Mouse (Mus musculus) intestine, embryonic 14.5 days (tissue): ENCODE results near the gene Rnf130. TPM values are rescaled to one million over a fixed set of nuclear protein-coding genes. Genes with fewer than 3 reads are reported as not detected.

Source experiments
- ATAC-seq: fragments of 200-750 bp; cut with Nextera tagmentation; replicated peaks from 2 replicates; pipeline ENCODE4 v1.8.0; 2017; ENCODE audit warnings: low read depth, moderate number of reproducible peaks, moderate TSS enrichment, moderate library complexity; ENCODE audit not compliant: low FRiP score, low TSS enrichment
- DNase-seq: peaks from one replicate; pipeline ENCODE4 v3.0.0-alpha.2; 2018; ENCODE audit warnings: low spot score
- H3K27ac ChIP-seq: fragments of 300-500 bp; sonication (generic); 2 replicates; pipeline ENCODE4 v1.5.1; 2014; ENCODE audit warnings: low read depth, mild to moderate bottlenecking, control low read depth
- H3K27me3 ChIP-seq: fragments of 300-500 bp; sonication (generic); replicated peaks from 2 replicates; pipeline ENCODE4 v1.6.1; 2014; ENCODE audit warnings: low read length, control low read depth; ENCODE audit not compliant: control insufficient read depth, insufficient read depth
- H3K36me3 ChIP-seq: fragments of 300-500 bp; sonication (generic); 2 replicates; pipeline ENCODE4 v1.6.1; 2014; ENCODE audit warnings: low read length, control low read depth; ENCODE audit not compliant: control insufficient read depth, insufficient read depth
- H3K4me1 ChIP-seq: fragments of 300-500 bp; sonication (generic); replicated peaks from 2 replicates; pipeline ENCODE4 v1.6.1; 2014; ENCODE audit warnings: low read length, control low read depth, mixed read lengths; ENCODE audit not compliant: control insufficient read depth, insufficient read depth
- H3K4me2 ChIP-seq: fragments of 300-500 bp; sonication (generic); 2 replicates; pipeline ENCODE4 v1.6.1; 2014; ENCODE audit warnings: low read length
- H3K4me3 ChIP-seq: fragments of 300-500 bp; sonication (generic); 2 replicates; pipeline ENCODE4 v1.5.1; 2014; ENCODE audit warnings: low read depth, low read length, control low read depth, mixed read lengths
- H3K9ac ChIP-seq: fragments of 300-500 bp; sonication (generic); 2 replicates; pipeline ENCODE4 v1.6.1; 2014; ENCODE audit warnings: mild to moderate bottlenecking, low read length
- H3K9me3 ChIP-seq: fragments of 300-500 bp; sonication (generic); 2 replicates; pipeline ENCODE4 v1.6.1; 2016; ENCODE audit warnings: low read length, control low read depth; ENCODE audit not compliant: control insufficient read depth
- WGBS: fragments of 180-500 bp; shearing (Covaris S2); extraction: QIAGEN DNeasy Blood & Tissue Kit; methylation state at CpG from one replicate; pipeline ENCODE4 v1.1.7; 2014; 5-methylcytosine and 5-hydroxymethylcytosine counted together
- polyA plus RNA-seq: library from polyadenylated mRNA; unstranded; fragments of >200 nt; fragmentation: Nextera tagmentation; extraction: Ambion mirVana; gene quantifications from 2 replicates; pipeline ENCODE4 v1.2.1, GENCODE M21; 2014

Gene Rnf130
- polyA plus RNA-seq: 44.5 and 50.0 TPM in 2 replicates

DNA sequence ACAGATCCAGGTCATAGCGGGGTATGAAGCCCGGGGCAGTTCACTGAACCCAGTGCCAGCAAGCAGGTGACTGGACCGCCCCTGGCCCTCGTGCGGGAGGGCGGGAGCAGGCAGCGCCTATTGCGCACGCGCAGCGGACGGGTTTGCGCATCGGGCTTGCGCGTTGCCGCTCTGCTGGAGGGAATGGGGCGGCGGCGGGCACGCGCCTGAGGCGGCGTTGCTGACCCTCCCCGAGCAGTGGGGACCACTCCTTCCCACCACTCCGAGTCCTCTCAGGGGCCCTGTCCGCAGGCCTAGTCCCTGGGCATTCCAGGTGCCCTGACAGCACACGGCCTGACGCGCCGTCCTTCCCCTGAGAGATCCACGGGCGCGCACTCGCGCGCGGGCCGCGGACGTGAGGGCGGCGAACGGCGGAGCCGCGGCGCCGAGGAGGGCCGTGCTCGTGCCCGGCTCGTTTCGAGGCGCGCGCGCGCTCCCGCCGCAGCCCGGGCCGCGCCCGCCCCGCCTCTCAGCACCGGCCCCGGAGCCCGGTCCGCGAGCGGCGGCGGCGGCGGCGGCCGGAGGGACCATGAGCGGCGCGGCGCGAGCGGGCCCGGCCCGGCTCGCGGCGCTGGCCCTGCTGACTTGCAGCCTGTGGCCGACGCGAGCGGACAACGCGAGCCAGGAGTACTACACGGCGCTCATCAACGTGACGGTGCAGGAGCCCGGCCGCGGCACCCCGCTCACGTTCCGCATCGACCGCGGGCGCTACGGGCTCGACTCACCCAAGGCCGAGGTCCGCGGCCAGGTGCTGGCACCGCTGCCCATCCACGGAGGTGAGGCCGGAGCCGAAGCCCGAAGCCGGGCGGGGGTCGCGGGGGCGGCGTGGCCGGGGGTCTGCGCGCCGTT, at the start of gene Rnf130:
Gene Rnf130 (plus strand): TSS at position 514 of the 888 bp plus-strand sequence.
- Histone ChIP-seq H3K4me3 (peak within 1 kb of the TSS; percentile 92), H3K4me1 (peaks cover 4% of the 10 kb centered on the region; the same call in 1 of the 2 replicates), H3K9me3 (no peaks in the 10 kb centered on the region), H3K27ac (peak within 1 kb of the TSS; percentile 87), H3K9ac (peak within 1 kb of the TSS; percentile 90), H3K27me3 (0 out of 2 replicates have a peak, but pooled peaks cover 4% of the 10 kb centered on the region), H3K36me3 (no peaks in the 10 kb centered on the region), H3K4me2 (peak within 1 kb of the TSS; percentile 60)
- under 1% methylated on average over 120 of the region's 129 CpGs for WGBS
- DNase-seq (peak; percentile 98), ATAC-seq (peak; percentile 91)

DNA sequence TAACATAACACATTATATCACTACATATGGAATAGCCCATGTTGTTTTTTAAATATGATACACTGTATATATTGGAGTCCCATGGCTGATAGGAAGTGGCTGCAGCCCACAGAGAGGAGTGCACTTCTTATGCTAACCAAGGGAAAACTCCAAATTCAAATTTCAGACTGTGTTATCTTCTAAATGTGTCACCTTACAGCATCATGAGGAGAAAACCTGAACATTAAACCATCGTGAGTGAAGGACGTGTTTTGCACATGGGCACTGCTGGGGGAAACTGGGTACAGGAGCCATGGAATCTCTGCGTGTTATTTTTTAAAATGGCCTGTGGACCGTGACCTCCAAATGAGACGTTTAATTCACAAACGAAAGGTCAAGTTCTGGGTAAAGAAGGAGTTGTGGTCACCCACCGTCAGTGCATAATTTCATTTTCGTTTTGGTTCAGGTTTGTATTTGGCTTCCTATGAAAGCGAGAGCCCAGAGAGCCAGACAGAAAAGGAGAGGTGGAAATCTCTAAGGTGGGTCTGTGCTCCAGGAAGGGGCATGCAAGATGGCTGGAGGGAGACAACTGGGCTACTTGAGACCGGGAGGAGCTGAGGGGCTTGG, 47.1 kb upstream of the Rnf130 start:
- no peak overlapping the region for H3K9ac ChIP-seq
- H3K36me3 ChIP-seq: no peaks in the 10 kb centered on the region
- DNase-seq (no peak), ATAC-seq (no peak)
- no peak overlapping the region for H3K4me3 ChIP-seq
- no peak overlapping the region for H3K27ac ChIP-seq
- WGBS: 85% methylated on average over 10 of the region's 10 CpGs
- no peak overlapping the region for H3K4me2 ChIP-seq
- no peaks in the 10 kb centered on the region for H3K9me3 ChIP-seq
- H3K27me3 ChIP-seq: no peaks in the 10 kb centered on the region
- no peaks in the 10 kb centered on the region for H3K4me1 ChIP-seq

DNA sequence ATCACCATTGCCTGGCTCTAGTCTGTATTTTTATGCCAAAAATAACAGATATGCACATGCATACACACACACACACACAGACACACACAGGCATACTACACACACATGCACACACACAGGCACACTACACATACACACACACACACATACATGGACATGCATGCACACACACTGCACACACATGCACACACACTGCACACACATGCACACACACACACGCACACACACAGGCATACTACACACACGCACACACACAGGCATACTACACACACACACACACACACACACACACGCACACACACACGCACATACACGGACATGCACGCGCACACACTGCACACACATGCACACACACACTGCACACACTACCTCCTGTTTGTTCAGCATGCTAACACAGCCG, 46.2 kb upstream of the Rnf130 start:
- Histone ChIP-seq H3K27ac (no peak overlapping the region), H3K27me3 (no peaks in the 10 kb centered on the region), H3K9me3 (no peaks in the 10 kb centered on the region), H3K4me2 (no peak overlapping the region), H3K4me1 (no peaks in the 10 kb centered on the region), H3K4me3 (no peak overlapping the region), H3K36me3 (no peaks in the 10 kb centered on the region), H3K9ac (no peak overlapping the region)
- no peak for ATAC-seq
- DNase-seq: no peak
- 93% methylated on average over 8 of the region's 8 CpGs for WGBS

DNA sequence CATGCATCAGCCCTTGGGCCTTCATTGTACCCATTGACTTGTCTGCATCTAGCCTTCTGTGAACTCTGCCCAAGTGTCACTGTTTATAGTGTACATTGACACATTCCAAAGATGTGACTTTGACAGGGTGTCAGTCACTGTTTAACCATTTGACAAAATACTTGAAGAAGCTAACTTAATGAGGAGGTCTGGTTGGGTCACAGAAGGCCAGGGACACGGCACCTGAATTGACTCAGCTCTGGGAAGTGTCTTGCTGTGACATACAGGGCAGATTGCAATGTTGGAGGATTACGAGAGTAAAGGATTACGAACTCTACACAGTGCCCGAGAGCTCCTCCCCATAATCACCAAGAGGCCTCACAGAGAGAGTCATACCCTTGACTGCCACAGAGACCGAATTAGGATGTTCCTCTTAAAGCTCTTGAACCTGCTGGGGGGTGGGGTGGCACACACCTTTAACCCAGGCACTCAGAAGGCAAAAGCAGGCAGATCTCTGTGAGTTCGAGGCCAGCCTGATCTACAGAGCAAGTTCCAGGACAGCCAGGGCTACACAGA, 44.4 kb upstream of the Rnf130 start:
- Histone ChIP-seq H3K9ac (no peak overlapping the region), H3K27ac (no peak overlapping the region), H3K36me3 (no peaks in the 10 kb centered on the region), H3K9me3 (no peaks in the 10 kb centered on the region), H3K4me3 (no peak overlapping the region), H3K4me1 (no peaks in the 10 kb centered on the region), H3K4me2 (no peak overlapping the region), H3K27me3 (no peaks in the 10 kb centered on the region)
- ATAC-seq (no peak), DNase-seq (no peak)
- 73% methylated on average over 6 of the region's 6 CpGs for WGBS

DNA sequence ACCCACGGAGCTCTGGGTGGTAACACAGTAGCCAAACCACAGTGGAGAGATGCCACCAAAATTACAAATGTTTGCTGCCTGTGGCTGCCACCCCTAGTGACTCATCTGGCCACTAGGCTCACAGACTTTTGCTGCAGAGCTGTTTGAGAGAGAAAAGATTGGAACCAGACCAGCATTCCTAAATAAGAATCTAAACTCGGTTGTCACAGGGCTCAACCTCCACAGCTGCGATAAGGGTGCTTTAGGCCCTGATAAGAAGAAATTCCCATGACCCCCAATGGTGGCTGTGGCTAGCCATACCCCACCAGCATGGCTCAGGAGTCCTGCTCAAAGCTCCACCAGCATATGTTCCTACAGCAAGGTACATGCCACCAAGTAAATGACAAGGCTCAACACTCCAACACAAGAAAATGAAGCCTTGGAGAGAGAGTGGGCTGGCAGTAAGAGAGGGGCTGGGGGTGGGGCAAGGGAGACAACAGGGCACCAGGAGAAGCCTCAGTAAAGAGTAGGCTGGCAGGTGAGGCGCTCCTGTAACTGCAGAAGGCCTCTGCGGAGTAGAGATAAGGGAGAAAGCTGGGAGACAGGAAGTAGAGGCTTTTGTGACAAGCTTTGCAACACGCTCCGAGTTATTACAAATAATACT, 43.7 kb upstream of the Rnf130 start:
- DNase-seq (no peak), ATAC-seq (no peak)
- Histone ChIP-seq H3K27me3 (no peaks in the 10 kb centered on the region), H3K4me1 (no peaks in the 10 kb centered on the region), H3K9me3 (no peaks in the 10 kb centered on the region), H3K4me3 (no peak overlapping the region), H3K4me2 (no peak overlapping the region), H3K27ac (no peak overlapping the region), H3K9ac (no peak overlapping the region), H3K36me3 (no peaks in the 10 kb centered on the region)
- WGBS: 55% methylated on average over 7 of the region's 7 CpGs

DNA sequence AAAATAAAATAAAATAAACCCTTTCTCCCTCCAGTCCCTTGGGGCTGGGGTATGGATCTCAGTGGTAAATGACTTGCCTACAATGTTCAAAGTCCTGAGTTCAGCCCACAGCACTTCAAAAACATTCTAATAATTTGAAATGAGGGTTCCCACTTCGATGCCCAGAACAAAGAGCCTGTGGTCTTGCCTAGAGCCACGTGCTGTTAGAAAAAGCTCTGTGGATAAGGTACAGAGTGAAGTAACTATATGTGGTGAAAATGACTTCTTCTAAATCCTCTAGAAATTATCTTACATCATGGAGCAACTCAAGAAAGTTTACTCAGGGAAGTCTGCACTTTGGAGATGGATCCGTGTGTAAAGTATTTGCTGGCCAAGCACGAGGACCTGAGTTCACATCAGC, 43.1 kb upstream of the Rnf130 start:
- DNase-seq: no peak
- Histone ChIP-seq H3K4me3 (no peak overlapping the region), H3K27ac (no peak overlapping the region), H3K36me3 (no peaks in the 10 kb centered on the region), H3K9ac (no peak overlapping the region), H3K27me3 (no peaks in the 10 kb centered on the region), H3K4me1 (no peaks in the 10 kb centered on the region), H3K9me3 (no peaks in the 10 kb centered on the region), H3K4me2 (no peak overlapping the region)
- ATAC-seq: no peak
- 86% methylated on average over 4 of the region's 4 CpGs for WGBS

DNA sequence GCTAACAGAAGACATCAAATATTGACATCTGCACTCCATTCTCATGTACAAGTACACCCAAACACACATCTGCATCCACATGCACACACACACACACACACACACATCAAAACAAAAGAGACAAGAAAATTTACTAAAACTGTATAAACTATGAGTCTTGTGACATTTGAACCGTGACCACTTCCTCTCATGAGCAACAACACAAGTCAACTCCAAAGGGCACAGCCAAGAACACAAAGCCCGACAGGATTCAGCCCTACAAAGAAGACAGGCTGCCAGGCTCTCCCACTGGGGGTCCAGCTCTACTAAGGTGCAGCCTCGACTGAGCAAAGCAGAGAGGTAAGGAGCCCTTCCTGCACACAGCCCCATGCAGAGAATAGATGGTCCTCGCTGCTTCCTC, 42.3 kb upstream of the Rnf130 start:
- Histone ChIP-seq H3K9me3 (no peaks in the 10 kb centered on the region), H3K27me3 (no peaks in the 10 kb centered on the region), H3K27ac (no peak overlapping the region), H3K4me3 (no peak overlapping the region), H3K36me3 (no peaks in the 10 kb centered on the region), H3K4me1 (no peaks in the 10 kb centered on the region), H3K9ac (no peak overlapping the region), H3K4me2 (no peak overlapping the region)
- WGBS: 49% methylated on average over 4 of the region's 4 CpGs
- ATAC-seq (no peak), DNase-seq (no peak)

DNA sequence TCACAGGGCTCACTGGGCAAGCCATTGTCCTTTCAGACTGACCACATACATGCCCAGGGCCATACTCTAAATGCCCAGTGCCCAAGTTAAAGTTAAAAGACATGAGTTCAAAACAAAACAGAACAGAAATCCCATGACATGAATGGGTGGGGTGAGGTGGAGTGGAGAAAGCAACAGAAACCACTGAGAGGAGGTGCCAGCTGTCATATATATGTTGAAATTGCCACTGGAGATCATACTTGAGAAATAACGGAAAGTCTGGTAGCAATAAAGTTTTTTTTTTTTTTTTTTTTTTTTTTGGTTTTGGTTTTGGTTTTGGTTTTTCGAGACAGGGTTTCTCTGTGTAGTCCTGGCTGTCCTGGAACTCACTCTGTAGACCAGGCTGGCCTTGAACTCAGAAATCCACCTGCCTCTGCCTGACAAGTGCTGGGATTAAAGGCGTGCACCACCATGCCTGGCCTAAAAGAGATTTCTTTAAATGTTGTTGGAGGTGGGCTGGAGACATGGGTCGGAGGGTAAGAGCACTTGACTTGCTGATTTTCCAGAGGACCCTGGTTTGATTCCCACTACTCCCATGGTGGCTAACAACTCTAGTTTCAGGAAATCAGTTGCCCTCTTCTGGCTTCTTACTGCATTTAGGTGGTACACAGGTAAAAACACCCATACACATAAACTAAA, 41.1 kb upstream of the Rnf130 start:
- no peak for ATAC-seq

More for the DNA sequence above, 41.1 kb upstream of the Rnf130 start:
- Histone ChIP-seq H3K27ac (no peak overlapping the region), H3K27me3 (no peaks in the 10 kb centered on the region), H3K4me2 (no peak overlapping the region), H3K4me3 (no peak overlapping the region), H3K9me3 (no peaks in the 10 kb centered on the region), H3K36me3 (no peaks in the 10 kb centered on the region), H3K4me1 (no peaks in the 10 kb centered on the region), H3K9ac (no peak overlapping the region)
- WGBS: 83% methylated on average over 3 of the region's 4 CpGs
- DNase-seq: no peak
